Mouse (Mus musculus) erythroblast, adult 5-6 weeks (primary cell): ENCODE measurements around the gene Pla2r1. TPM values are rescaled to one million over a fixed set of nuclear protein-coding genes. Genes with fewer than 3 reads are reported as not detected.

Source experiments
- ATAC-seq: replicated peaks from 2 replicates; pipeline ENCODE4 v1.8.0; 2016; ENCODE audit warnings: moderate number of reproducible peaks, mild to moderate bottlenecking, moderate TSS enrichment, inconsistent platforms; ENCODE audit not compliant: poor library complexity, low FRiP score, severe bottlenecking
- total RNA-seq, 2 experiments: library from RNA; stranded (forward) in 1 of 2; stranded (reverse) in 1 of 2; fragments of 150-400 nt in 1 of 2; fragments of 200-764, 138-1000 nt in 1 of 2; gene quantifications; 2 replicates each; pipeline versions ENCODE4 v1.2.3 to v1.2.4; 2015 to 2017; ENCODE audit warnings: low replicate concordance in 2 of 2

Pla2r1 gene
- total RNA-seq (2015; ENCODE audit: low replicate concordance) (not detected in 2 replicates), total RNA-seq (2017; ENCODE audit: low replicate concordance) (0.17 TPM in 1 of 2 replicates, not detected in the other)

- ATAC-seq: no peak
These were observed at the start of gene Pla2r1 for GRCm38 (mm10) chr2:60552902-60553682. TSS of gene Pla2r1 (minus strand) at chr2:60553308.

- ATAC-seq: no peak
These were observed 48.2 kb upstream of the Pla2r1 start for GRCm38 (mm10) chr2:60601326-60601725.

- ATAC-seq: no peak
These were observed 47.8 kb upstream of the Pla2r1 start for GRCm38 (mm10) chr2:60600863-60601262.

- ATAC-seq: no peak
These were observed 30.3 kb upstream of the Pla2r1 start for GRCm38 (mm10) chr2:60583416-60583815.

GRCm38 (mm10) chr2:60554561-60554960 lies 1.5 kb upstream of the Pla2r1 start:
- no peak for ATAC-seq

- ATAC-seq: no peak
These were observed 769 bp downstream of the Pla2r1 start for GRCm38 (mm10) chr2:60552177-60552901.

- ATAC-seq: no peak
These were observed 1.4 kb downstream of the Pla2r1 start for GRCm38 (mm10) chr2:60551673-60552072.

- no peak for ATAC-seq
These were observed 2.6 kb downstream of the Pla2r1 start for GRCm38 (mm10) chr2:60550521-60550920.

GRCm38 (mm10) chr2:60549851-60550250 lies 3.3 kb downstream of the Pla2r1 start:
- no peak for ATAC-seq

GRCm38 (mm10) chr2:60546082-60546481 lies 7.0 kb downstream of the Pla2r1 start:
- ATAC-seq: no peak

- ATAC-seq: no peak
These were observed 9.1 kb downstream of the Pla2r1 start for GRCm38 (mm10) chr2:60544006-60544405.

- ATAC-seq: no peak
These were observed 11.4 kb downstream of the Pla2r1 start for GRCm38 (mm10) chr2:60541745-60542144.

- no peak for ATAC-seq
These were observed 12.8 kb downstream of the Pla2r1 start for GRCm38 (mm10) chr2:60540346-60540745.

GRCm38 (mm10) chr2:60538710-60539109 lies 14.4 kb downstream of the Pla2r1 start:
- no peak for ATAC-seq

- no peak for ATAC-seq
These were observed 14.8 kb downstream of the Pla2r1 start for GRCm38 (mm10) chr2:60538274-60538673.

GRCm38 (mm10) chr2:60534755-60535154 lies 18.4 kb downstream of the Pla2r1 start:
- ATAC-seq: no peak

GRCm38 (mm10) chr2:60533026-60533425 lies 20.1 kb downstream of the Pla2r1 start:
- ATAC-seq: no peak

- no peak for ATAC-seq
These were observed 20.6 kb downstream of the Pla2r1 start for GRCm38 (mm10) chr2:60532495-60532894.

- no peak for ATAC-seq
These were observed 37.3 kb downstream of the Pla2r1 start for GRCm38 (mm10) chr2:60515817-60516216.

GRCm38 (mm10) chr2:60514863-60515262 lies 38.2 kb downstream of the Pla2r1 start:
- ATAC-seq: no peak

- ATAC-seq: no peak
These were observed 42.4 kb downstream of the Pla2r1 start for GRCm38 (mm10) chr2:60510718-60511117.
